Mouse (Mus musculus) stomach, embryonic 16.5 days (tissue): ENCODE results near the gene Ntrk1. TPM values are rescaled to one million over a fixed set of nuclear protein-coding genes. Genes with fewer than 3 reads are reported as not detected.
"Not testable (repeated sequence)": the region's sequence is repeated elsewhere in the genome, so short reads cannot be mapped to it uniquely, and the experiment has no call there.

Source experiments
- ATAC-seq: fragments of 200-750 bp; cut with Nextera tagmentation; 2 replicates; pipeline ENCODE4 v1.8.0; 2017; ENCODE audit warnings: moderate number of reproducible peaks, moderate TSS enrichment; ENCODE audit not compliant: insufficient read depth, low FRiP score
- H3K27ac ChIP-seq: fragments of 300-500 bp; sonication (generic); 2 replicates; pipeline ENCODE4 v1.5.1; 2014; ENCODE audit warnings: low read length
- H3K27me3 ChIP-seq: fragments of 300-500 bp; sonication (generic); 2 replicates; pipeline ENCODE4 v1.6.1; 2014; ENCODE audit warnings: low read length, control low read depth, mixed read lengths; ENCODE audit not compliant: control insufficient read depth, insufficient read depth
- H3K36me3 ChIP-seq: fragments of 300-500 bp; sonication (generic); 2 replicates; pipeline ENCODE4 v1.6.1; 2014; ENCODE audit warnings: low read length; ENCODE audit not compliant: control insufficient read depth, insufficient read depth
- H3K4me1 ChIP-seq: fragments of 300-500 bp; sonication (generic); 2 replicates; pipeline ENCODE4 v1.6.1; 2014; ENCODE audit warnings: low read length, control low read depth, mixed read lengths; ENCODE audit not compliant: control insufficient read depth, insufficient read depth
- H3K4me2 ChIP-seq: fragments of 300-500 bp; sonication (generic); 2 replicates; pipeline ENCODE4 v1.6.1; 2014; ENCODE audit warnings: low read depth, low read length, mixed read lengths
- H3K4me3 ChIP-seq: fragments of 300-500 bp; sonication (generic); replicated peaks from 2 replicates; pipeline ENCODE4 v1.5.1; 2014; ENCODE audit warnings: mild to moderate bottlenecking, low read length
- H3K9ac ChIP-seq: fragments of 300-500 bp; sonication (generic); 2 replicates; pipeline ENCODE4 v1.6.1; 2014; ENCODE audit warnings: low read length
- H3K9me3 ChIP-seq: fragments of 300-500 bp; sonication (generic); replicated peaks from 2 replicates; pipeline ENCODE4 v1.6.1; 2016; ENCODE audit warnings: low read length, control low read depth; ENCODE audit not compliant: control insufficient read depth
- WGBS: fragments of 180-500 bp; shearing (Covaris S2); extraction: QIAGEN DNeasy Blood & Tissue Kit; methylation state at CpG from one replicate; pipeline ENCODE4 v1.1.7; 2014; 5-methylcytosine and 5-hydroxymethylcytosine counted together
- polyA plus RNA-seq: library from polyadenylated mRNA; unstranded; fragments of >200 nt; fragmentation: Nextera tagmentation; extraction: Ambion mirVana; gene quantifications from 2 replicates; pipeline ENCODE4 v1.2.1, GENCODE M21; 2015

Ntrk1 gene
- 1.4 and 2.0 TPM in 2 replicates for polyA plus RNA-seq

DNA sequence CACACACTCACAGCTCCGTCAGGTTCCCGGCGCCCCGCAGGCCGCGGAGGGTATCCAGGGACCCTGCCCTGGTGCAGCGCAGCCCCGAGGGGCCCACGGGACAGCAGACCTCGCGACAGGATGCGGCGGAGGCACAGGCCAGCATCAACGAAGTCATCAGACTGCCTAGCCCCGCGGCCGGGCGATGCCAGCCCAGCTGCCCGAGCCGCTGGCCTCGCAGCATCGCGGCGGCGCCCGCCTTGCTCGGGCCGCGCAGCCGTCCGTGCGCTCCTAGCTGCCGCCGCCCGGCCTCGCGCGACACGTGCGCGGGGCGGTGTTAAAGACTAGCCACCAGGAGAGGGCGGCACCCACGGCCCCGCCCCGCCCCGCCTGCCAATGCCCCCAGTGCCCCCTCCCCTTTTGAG, at the start of gene Ntrk1:
Gene Ntrk1, minus strand, starts transcription at position 241 of the 404 bp plus-strand sequence.
- Histone ChIP-seq H3K9me3 (no peaks in the 10 kb centered on the region), H3K36me3 (no peaks in the 10 kb centered on the region), H3K27ac (no peak within 1 kb of the TSS), H3K4me3 (peak within 1 kb of the TSS; percentile 30), H3K9ac (peak within 1 kb of the TSS; percentile 38; the same call in 1 of the 2 replicates), H3K27me3 (peaks cover 75% of the 10 kb centered on the region), H3K4me2 (peak within 1 kb of the TSS; percentile 51), H3K4me1 (peaks cover 26% of the 10 kb centered on the region)
- ATAC-seq = no peak
- WGBS = 3% methylated on average over 47 of the region's 47 CpGs

- Histone ChIP-seq H3K4me1 (no peaks in the 10 kb centered on the region), H3K9ac (no peak overlapping the region)
- no peak for ATAC-seq
These were observed 45.9 kb upstream of the Ntrk1 start for GRCm38 (mm10) chr3:87840858-87841257.

GRCm38 (mm10) chr3:87838622-87839021, 43.7 kb upstream of the Ntrk1 start:
- H3K27ac ChIP-seq = no peak overlapping the region
- no peak for ATAC-seq

More at GRCm38 (mm10) chr3:87840858-87841257, 45.9 kb upstream of the Ntrk1 start:
- Histone ChIP-seq H3K4me2 (no peak overlapping the region), H3K27ac (no peak overlapping the region), H3K9me3 (no peaks in the 10 kb centered on the region), H3K27me3 (peaks cover 4% of the 10 kb centered on the region; the same call in 1 of the 2 replicates), H3K36me3 (no peaks in the 10 kb centered on the region), H3K4me3 (no peak overlapping the region)

GRCm38 (mm10) chr3:87833482-87833881, 38.5 kb upstream of the Ntrk1 start:
- no peaks in the 10 kb centered on the region for H3K36me3 ChIP-seq
- no peaks in the 10 kb centered on the region for H3K4me1 ChIP-seq
- 66% methylated on average over 5 of the region's 5 CpGs for WGBS
- H3K4me3 ChIP-seq = no peak overlapping the region
- no peaks in the 10 kb centered on the region for H3K27me3 ChIP-seq
- no peak overlapping the region for H3K27ac ChIP-seq
- no peak overlapping the region for H3K4me2 ChIP-seq
- ATAC-seq = no peak
- H3K9ac ChIP-seq = no peak overlapping the region
- H3K9me3 ChIP-seq = no peaks in the 10 kb centered on the region

More at GRCm38 (mm10) chr3:87838622-87839021, 43.7 kb upstream of the Ntrk1 start:
- Histone ChIP-seq H3K4me3 (no peak overlapping the region), H3K27me3 (peaks cover 4% of the 10 kb centered on the region; the same call in 1 of the 2 replicates), H3K4me1 (no peaks in the 10 kb centered on the region), H3K9me3 (no peaks in the 10 kb centered on the region), H3K36me3 (no peaks in the 10 kb centered on the region), H3K9ac (no peak overlapping the region), H3K4me2 (no peak overlapping the region)
- under 1% methylated on average over 4 of the region's 4 CpGs for WGBS

- Histone ChIP-seq H3K27ac (no peak overlapping the region), H3K27me3 (no peaks in the 10 kb centered on the region), H3K4me2 (no peak overlapping the region), H3K4me3 (no peak overlapping the region), H3K36me3 (no peaks in the 10 kb centered on the region), H3K9ac (no peak overlapping the region), H3K4me1 (no peaks in the 10 kb centered on the region), H3K9me3 (no peaks in the 10 kb centered on the region)
- WGBS = 82% methylated on average over 7 of the region's 7 CpGs
- ATAC-seq = no peak
These were observed 37.3 kb upstream of the Ntrk1 start for GRCm38 (mm10) chr3:87832109-87832859.

GRCm38 (mm10) chr3:87829025-87829424, 34.1 kb upstream of the Ntrk1 start:
- H3K27me3 ChIP-seq = no peaks in the 10 kb centered on the region
- H3K36me3 ChIP-seq = no peaks in the 10 kb centered on the region
- no peak overlapping the region for H3K27ac ChIP-seq
- H3K4me3 ChIP-seq = no peak overlapping the region
- ATAC-seq = no peak
- H3K9ac ChIP-seq = no peak overlapping the region
- no peaks in the 10 kb centered on the region for H3K4me1 ChIP-seq
- 43% methylated on average over 10 of the region's 10 CpGs for WGBS
- no peaks in the 10 kb centered on the region for H3K9me3 ChIP-seq
- no peak overlapping the region for H3K4me2 ChIP-seq

DNA sequence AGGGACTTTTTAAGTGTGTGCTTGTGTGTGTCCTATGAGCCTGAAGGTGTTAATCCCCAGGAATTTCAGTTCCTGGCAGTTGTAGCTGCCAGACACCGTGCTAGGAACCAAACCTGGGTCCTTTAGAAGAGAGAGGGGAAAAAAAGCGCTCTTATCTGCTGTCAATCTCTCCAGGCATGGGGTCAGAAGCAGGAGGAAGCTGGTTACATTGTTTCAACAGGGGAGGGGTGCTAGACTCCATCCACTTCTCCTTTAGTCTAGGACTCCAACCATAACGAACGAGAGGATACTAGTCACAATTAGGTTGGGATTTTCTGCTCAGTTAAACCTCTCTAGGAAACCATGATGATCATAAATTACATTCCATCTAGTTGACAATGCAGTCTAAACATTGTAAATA, 33.5 kb upstream of the Ntrk1 start:
- H3K9me3 ChIP-seq = no peaks in the 10 kb centered on the region
- no peaks in the 10 kb centered on the region for H3K36me3 ChIP-seq
- H3K27me3 ChIP-seq = no peaks in the 10 kb centered on the region
- no peak overlapping the region for H3K4me2 ChIP-seq
- no peak overlapping the region for H3K9ac ChIP-seq
- no peak overlapping the region for H3K27ac ChIP-seq
- no peak overlapping the region for H3K4me3 ChIP-seq
- H3K4me1 ChIP-seq = no peaks in the 10 kb centered on the region
- ATAC-seq = no peak
- 43% methylated on average over 4 of the region's 4 CpGs for WGBS

DNA sequence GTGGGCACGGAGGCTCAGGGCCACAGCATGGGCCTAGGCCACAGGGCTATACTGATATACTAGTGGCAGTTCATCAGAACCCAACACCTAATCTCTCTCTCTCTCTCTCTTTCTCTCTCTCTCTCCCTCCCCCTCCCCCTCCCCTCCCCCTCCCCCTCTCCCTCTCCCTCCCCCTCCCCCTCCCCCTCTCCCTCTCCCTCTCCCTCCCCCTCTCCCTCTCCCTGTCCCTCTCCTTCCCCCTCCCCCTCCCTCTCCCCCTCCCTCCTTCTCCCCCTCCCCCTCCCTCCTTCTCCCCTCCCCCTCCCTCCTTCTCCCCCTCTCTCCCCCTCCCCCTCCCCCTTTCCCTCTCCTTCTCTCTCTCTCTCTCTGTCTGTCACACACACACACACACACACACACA, 29.2 kb upstream of the Ntrk1 start, which contains the start of gene Pear1:
Gene Pear1, minus strand, starts transcription at position 101 of the 400 bp plus-strand sequence.
- H3K4me3 ChIP-seq, H3K9me3 ChIP-seq, H3K36me3 ChIP-seq, H3K4me2 ChIP-seq, H3K27me3 ChIP-seq, H3K9ac ChIP-seq, H3K4me1 ChIP-seq, H3K27ac ChIP-seq, ATAC-seq: not testable (repeated sequence)
- WGBS = 86% methylated on average over 1 of the region's 1 CpGs

DNA sequence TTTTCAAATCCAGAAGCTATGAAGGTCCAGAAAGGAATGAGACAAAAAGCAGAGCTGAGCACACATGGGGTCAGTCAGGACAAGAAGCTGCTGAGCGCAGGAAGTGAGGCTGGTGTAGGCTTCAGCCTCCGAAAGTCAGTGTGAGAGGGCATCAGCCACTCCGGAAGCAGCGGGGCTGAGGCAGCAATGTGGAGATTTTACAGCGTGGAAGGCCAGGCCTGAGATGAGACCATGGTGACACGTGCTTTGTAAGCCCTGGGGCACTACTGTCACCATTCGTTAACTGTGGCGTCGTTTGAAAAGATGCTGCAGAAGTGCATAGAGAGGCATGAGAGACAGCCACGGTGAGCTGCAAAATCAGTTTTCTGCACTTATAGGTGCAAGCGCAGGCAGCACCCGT, 23.3 kb upstream of the Ntrk1 start:
- no peak for ATAC-seq
- H3K4me3 ChIP-seq = no peak overlapping the region
- 63% methylated on average over 12 of the region's 12 CpGs for WGBS
- H3K27me3 ChIP-seq = no peaks in the 10 kb centered on the region; the same call in 1 of the 2 replicates
- no peaks in the 10 kb centered on the region for H3K36me3 ChIP-seq
- no peaks in the 10 kb centered on the region for H3K9me3 ChIP-seq
- H3K4me2 ChIP-seq = no peak overlapping the region
- no peaks in the 10 kb centered on the region for H3K4me1 ChIP-seq
- H3K27ac ChIP-seq = no peak overlapping the region
- no peak overlapping the region for H3K9ac ChIP-seq
